Mouse (Mus musculus) brain, embryonic 14.5 days (tissue): ENCODE results near the gene Anpep.

Experiments
- CTCF ChIP-seq: fragments of 200-500 bp; IDR thresholded peaks from 2 replicates; pipeline ENCODE4 v1.5.1; 2012; ENCODE audit warnings: inconsistent platforms, mild to moderate bottlenecking, moderate library complexity, borderline replicate concordance; ENCODE audit not compliant: insufficient read depth, insufficient read length; ENCODE audit errors: extremely low read depth
- POLR2A ChIP-seq: fragments of 200-500 bp; IDR thresholded peaks from 2 replicates; pipeline ENCODE4 v1.6.1; 2012; ENCODE audit warnings: mild to moderate bottlenecking, inconsistent platforms, borderline replicate concordance; ENCODE audit not compliant: poor library complexity, insufficient read depth, insufficient read length, severe bottlenecking; ENCODE audit errors: extremely low read depth

GRCm38 (mm10) chr7:79831145-79831544, 29.7 kb downstream of the Anpep start:
- TF ChIP-seq POLR2A (no peak), CTCF (no peak)
